Mouse (Mus musculus): ENCODE results near the gene Etfdh. TPM values are rescaled to one million over a fixed set of nuclear protein-coding genes. Genes with fewer than 3 reads are reported as not detected.

The Etfdh gene
- polyA plus RNA-seq, 1 experiment from 2014 or later, result 45.7 TPM

- H3K27ac ChIP-seq, result no peak overlapping the region
- H3K9me3 ChIP-seq, result no peaks in the 10 kb centered on the region
- H3K27me3 ChIP-seq (replicated peaks), result no peaks in the 10 kb centered on the region
- H3K4me3 ChIP-seq, result no peak overlapping the region
- H3K4me1 ChIP-seq, result no peaks in the 10 kb centered on the region
- H3K9ac ChIP-seq, result no peak overlapping the region
- WGBS, result 93% methylated on average over 2 of the region's 2 CpGs
- peaks cover 42% of the 10 kb centered on the region for H3K36me3 ChIP-seq (replicated peaks)
- H3K4me2 ChIP-seq, result no peak overlapping the region
- ATAC-seq (replicated peaks), result no peak
Observed at GRCm38 (mm10) chr3:79609886-79610285, 19.4 kb downstream of the Etfdh start.

- Histone ChIP-seq H3K27ac (no peak overlapping the region), H3K36me3 (replicated peaks) (peaks cover 34% of the 10 kb centered on the region), H3K9ac (no peak overlapping the region), H3K4me2 (no peak overlapping the region), H3K4me3 (no peak overlapping the region), H3K4me1 (peaks cover 17% of the 10 kb centered on the region), H3K9me3 (no peaks in the 10 kb centered on the region), H3K27me3 (replicated peaks) (no peaks in the 10 kb centered on the region)
- WGBS, result 93% methylated on average over 7 of the region's 7 CpGs
- ATAC-seq (replicated peaks), result no peak
Observed at GRCm38 (mm10) chr3:79595468-79595867, 33.8 kb downstream of the Etfdh start.

- Histone ChIP-seq H3K27me3 (replicated peaks) (no peaks in the 10 kb centered on the region), H3K9ac (peak overlapping the region; percentile 84), H3K4me1 (peaks cover 18% of the 10 kb centered on the region), H3K9me3 (no peaks in the 10 kb centered on the region), H3K36me3 (replicated peaks) (peaks cover 10% of the 10 kb centered on the region), H3K4me2 (peak overlapping the region; percentile 86), H3K4me3 (peak overlapping the region; percentile 97), H3K27ac (peak overlapping the region; percentile 79)
- ATAC-seq (replicated peaks), result peak; percentile 53
- 6% methylated on average over 15 of the region's 15 CpGs for WGBS
Observed at GRCm38 (mm10) chr3:79591793-79592471, 37.4 kb downstream of the Etfdh start.

GRCm38 (mm10) chr3:79590863-79591792 is 38.2 kb downstream of the Etfdh start, which contains the start of gene Ppid:
Gene Ppid (plus strand): TSS chr3:79591342.
- Histone ChIP-seq H3K9me3 (no peaks in the 10 kb centered on the region), H3K27ac (peak within 1 kb of the TSS; percentile 79), H3K4me3 (peak within 1 kb of the TSS; percentile 97), H3K27me3 (replicated peaks) (no peaks in the 10 kb centered on the region), H3K9ac (peak within 1 kb of the TSS; percentile 84), H3K4me2 (peak within 1 kb of the TSS; percentile 86), H3K4me1 (peaks cover 19% of the 10 kb centered on the region), H3K36me3 (replicated peaks) (peaks cover 2% of the 10 kb centered on the region; the same call in 1 of the 2 replicates)
- WGBS, result 3% methylated on average over 63 of the region's 63 CpGs
- ATAC-seq (replicated peaks), result peak; percentile 93

GRCm38 (mm10) chr3:79589671-79590070 is 39.6 kb downstream of the Etfdh start:
- peaks cover 19% of the 10 kb centered on the region for H3K4me1 ChIP-seq
- no peak for ATAC-seq (replicated peaks)
- no peaks in the 10 kb centered on the region for H3K9me3 ChIP-seq
- H3K4me2 ChIP-seq, result no peak overlapping the region
- H3K9ac ChIP-seq, result no peak overlapping the region
- WGBS, result 90% methylated on average over 2 of the region's 2 CpGs
- H3K36me3 ChIP-seq (replicated peaks), result no peaks in the 10 kb centered on the region
- no peak overlapping the region for H3K27ac ChIP-seq
- H3K27me3 ChIP-seq (replicated peaks), result no peaks in the 10 kb centered on the region
- no peak overlapping the region for H3K4me3 ChIP-seq

GRCm38 (mm10) chr3:79586804-79587203 is 42.5 kb downstream of the Etfdh start:
- Histone ChIP-seq H3K36me3 (replicated peaks) (no peaks in the 10 kb centered on the region), H3K4me1 (peaks cover 8% of the 10 kb centered on the region), H3K9me3 (no peaks in the 10 kb centered on the region), H3K4me3 (no peak overlapping the region), H3K27me3 (replicated peaks) (no peaks in the 10 kb centered on the region), H3K9ac (no peak overlapping the region), H3K27ac (no peak overlapping the region), H3K4me2 (no peak overlapping the region)
- peak; percentile 76 for ATAC-seq (replicated peaks)
- WGBS, result 4% methylated on average over 6 of the region's 6 CpGs

GRCm38 (mm10) chr3:79579891-79580575 is 49.3 kb downstream of the Etfdh start:
- no peaks in the 10 kb centered on the region for H3K9me3 ChIP-seq
- 82% methylated on average over 5 of the region's 5 CpGs for WGBS
- no peak overlapping the region for H3K27ac ChIP-seq
- peaks cover 4% of the 10 kb centered on the region; the same call in 1 of the 2 replicates for H3K4me1 ChIP-seq
- H3K4me3 ChIP-seq, result no peak overlapping the region
- no peak for ATAC-seq (replicated peaks)
- no peaks in the 10 kb centered on the region for H3K36me3 ChIP-seq (replicated peaks)
- no peaks in the 10 kb centered on the region for H3K27me3 ChIP-seq (replicated peaks)
- no peak overlapping the region for H3K4me2 ChIP-seq
- H3K9ac ChIP-seq, result no peak overlapping the region

- Histone ChIP-seq H3K9me3 (no peaks in the 10 kb centered on the region), H3K27ac (no peak overlapping the region), H3K9ac (no peak overlapping the region), H3K36me3 (replicated peaks) (no peaks in the 10 kb centered on the region), H3K27me3 (replicated peaks) (no peaks in the 10 kb centered on the region), H3K4me3 (no peak overlapping the region), H3K4me2 (no peak overlapping the region), H3K4me1 (peaks cover 4% of the 10 kb centered on the region; the same call in 1 of the 2 replicates)
- ATAC-seq (replicated peaks), result no peak
- 73% methylated on average over 6 of the region's 6 CpGs for WGBS
Observed at GRCm38 (mm10) chr3:79578164-79578563, 51.1 kb downstream of the Etfdh start.

- H3K27ac ChIP-seq, result no peak overlapping the region
- no peak overlapping the region for H3K4me3 ChIP-seq
- no peak overlapping the region for H3K9ac ChIP-seq
- no peaks in the 10 kb centered on the region for H3K36me3 ChIP-seq (replicated peaks)
- no peaks in the 10 kb centered on the region for H3K9me3 ChIP-seq
- no peak for ATAC-seq (replicated peaks)
- peaks cover 4% of the 10 kb centered on the region; the same call in 1 of the 2 replicates for H3K4me1 ChIP-seq
- H3K4me2 ChIP-seq, result no peak overlapping the region
- no peaks in the 10 kb centered on the region for H3K27me3 ChIP-seq (replicated peaks)
- 93% methylated on average over 6 of the region's 6 CpGs for WGBS
Observed at GRCm38 (mm10) chr3:79577606-79578005, 51.7 kb downstream of the Etfdh start.

- H3K27me3 ChIP-seq (replicated peaks), result no peaks in the 10 kb centered on the region
- H3K4me2 ChIP-seq, result no peak overlapping the region
- no peak overlapping the region for H3K27ac ChIP-seq
- no peak overlapping the region for H3K9ac ChIP-seq
- 24% methylated on average over 5 of the region's 5 CpGs for WGBS
- peaks cover 4% of the 10 kb centered on the region; the same call in 1 of the 2 replicates for H3K4me1 ChIP-seq
- ATAC-seq (replicated peaks), result peak; percentile 27; the same call in 1 of the 2 replicates
- H3K36me3 ChIP-seq (replicated peaks), result no peaks in the 10 kb centered on the region
- H3K9me3 ChIP-seq, result no peaks in the 10 kb centered on the region
- H3K4me3 ChIP-seq, result no peak overlapping the region
Observed at GRCm38 (mm10) chr3:79576865-79577264, 52.4 kb downstream of the Etfdh start.

GRCm38 (mm10) chr3:79576468-79576816 is 52.9 kb downstream of the Etfdh start:
- Histone ChIP-seq H3K4me2 (no peak overlapping the region), H3K27ac (0 out of 2 replicates have a peak overlapping the region, but pooled peaks have one; percentile 29), H3K4me3 (no peak overlapping the region), H3K36me3 (replicated peaks) (no peaks in the 10 kb centered on the region), H3K9ac (no peak overlapping the region), H3K27me3 (replicated peaks) (no peaks in the 10 kb centered on the region), H3K9me3 (no peaks in the 10 kb centered on the region), H3K4me1 (peaks cover 4% of the 10 kb centered on the region; the same call in 1 of the 2 replicates)
- WGBS, result 13% methylated on average over 3 of the region's 3 CpGs
- peak; percentile 28; the same call in 1 of the 2 replicates for ATAC-seq (replicated peaks)

All from midbrain, embryonic 15.5 days (tissue).